Mouse (Mus musculus) stomach, embryonic 14.5 days (tissue): Measurements from ENCODE around the gene Lcn3. TPM values are rescaled to one million over a fixed set of nuclear protein-coding genes. Genes with fewer than 3 reads are reported as not detected.
"Not testable (repeated sequence)": the region's sequence is repeated elsewhere in the genome, so short reads cannot be mapped to it uniquely, and the experiment has no call there.

Experiments used
- ATAC-seq: fragments of 200-750 bp; cut with Nextera tagmentation; 2 replicates; pipeline ENCODE4 v1.8.0; 2017; ENCODE audit warnings: low read depth, moderate TSS enrichment; ENCODE audit not compliant: insufficient number of reproducible peaks, insufficient read depth, low FRiP score
- H3K27ac ChIP-seq: fragments of 300-500 bp; sonication (generic); 2 replicates; pipeline ENCODE4 v1.5.1; 2014; ENCODE audit warnings: mild to moderate bottlenecking, low read length, moderate library complexity, mixed read lengths
- H3K27me3 ChIP-seq: fragments of 300-500 bp; sonication (generic); 2 replicates; pipeline ENCODE4 v1.6.1; 2014; ENCODE audit warnings: low read length, control low read depth, mixed read lengths; ENCODE audit not compliant: control insufficient read depth, insufficient read depth
- H3K36me3 ChIP-seq: fragments of 300-500 bp; sonication (generic); 2 replicates; pipeline ENCODE4 v1.6.1; 2014; ENCODE audit warnings: mild to moderate bottlenecking, control low read depth, low read length, moderate library complexity, mixed read lengths; ENCODE audit not compliant: control insufficient read depth, insufficient read depth
- H3K4me1 ChIP-seq: fragments of 300-500 bp; sonication (generic); 2 replicates; pipeline ENCODE4 v1.6.1; 2014; ENCODE audit warnings: low read length, control low read depth, mixed read lengths; ENCODE audit not compliant: control insufficient read depth, insufficient read depth
- H3K4me2 ChIP-seq: fragments of 300-500 bp; sonication (generic); replicated peaks from 2 replicates; pipeline ENCODE4 v1.6.1; 2014; ENCODE audit warnings: low read depth, low read length, control low read depth
- H3K4me3 ChIP-seq: fragments of 300-500 bp; sonication (generic); 2 replicates; pipeline ENCODE4 v1.5.1; 2014; ENCODE audit warnings: low read depth, low read length, control low read depth
- H3K9ac ChIP-seq: fragments of 300-500 bp; sonication (generic); replicated peaks from 2 replicates; pipeline ENCODE4 v1.6.1; 2014; ENCODE audit warnings: low read depth, mild to moderate bottlenecking, control low read depth, low read length, moderate library complexity, mixed read lengths
- H3K9me3 ChIP-seq: fragments of 300-500 bp; sonication (generic); 2 replicates; pipeline ENCODE4 v1.6.1; 2016; ENCODE audit warnings: low read depth, low read length, control low read depth; ENCODE audit not compliant: control insufficient read depth
- WGBS: fragments of 180-500 bp; shearing (Covaris S2); extraction: QIAGEN DNeasy Blood & Tissue Kit; methylation state at CpG from one replicate; pipeline ENCODE4 v1.1.7; 2014; 5-methylcytosine and 5-hydroxymethylcytosine counted together
- polyA plus RNA-seq: library from polyadenylated mRNA; unstranded; fragments of >200 nt; fragmentation: Nextera tagmentation; extraction: Ambion mirVana; gene quantifications from 2 replicates; pipeline ENCODE4 v1.2.1, GENCODE M21; 2014

Gene Lcn3
- not detected in 2 replicates for polyA plus RNA-seq

GRCm38 (mm10) chr2:25765269-25765668, at the start of gene Lcn3:
TSS of gene Lcn3 (plus strand) at chr2:25765569.
- WGBS: 32% methylated on average over 2 of the region's 2 CpGs
- Histone ChIP-seq H3K4me1 (no peaks in the 10 kb centered on the region), H3K27me3 (no peaks in the 10 kb centered on the region), H3K36me3 (no peaks in the 10 kb centered on the region), H3K4me3 (no peak within 1 kb of the TSS), H3K4me2 (no peak within 1 kb of the TSS), H3K9me3 (no peaks in the 10 kb centered on the region), H3K27ac (no peak within 1 kb of the TSS), H3K9ac (no peak within 1 kb of the TSS)
- ATAC-seq: no peak

- Histone ChIP-seq H3K9me3 (peaks cover 4% of the 10 kb centered on the region; the same call in 1 of the 2 replicates), H3K4me3 (no peak overlapping the region), H3K36me3 (no peaks in the 10 kb centered on the region), H3K4me2 (no peak overlapping the region), H3K27ac (no peak overlapping the region), H3K27me3 (no peaks in the 10 kb centered on the region), H3K4me1 (no peaks in the 10 kb centered on the region), H3K9ac (no peak overlapping the region)
- ATAC-seq: no peak
These were observed 48.1 kb upstream of the Lcn3 start for GRCm38 (mm10) chr2:25717222-25717621.

GRCm38 (mm10) chr2:25733199-25733930, 32.0 kb upstream of the Lcn3 start:
- WGBS: 66% methylated on average over 2 of the region's 2 CpGs
- no peak for ATAC-seq
- Histone ChIP-seq H3K36me3 (no peaks in the 10 kb centered on the region), H3K4me1 (no peaks in the 10 kb centered on the region), H3K27ac (no peak overlapping the region), H3K9me3 (no peaks in the 10 kb centered on the region), H3K4me2 (no peak overlapping the region), H3K9ac (no peak overlapping the region), H3K27me3 (no peaks in the 10 kb centered on the region), H3K4me3 (no peak overlapping the region)

GRCm38 (mm10) chr2:25736709-25737108, 28.7 kb upstream of the Lcn3 start, which contains the start of gene Obp2b:
TSS of gene Obp2b (plus strand) at chr2:25737009.
- H3K4me1 ChIP-seq, H3K4me3 ChIP-seq, H3K4me2 ChIP-seq, H3K9me3 ChIP-seq, H3K9ac ChIP-seq, ATAC-seq, H3K27me3 ChIP-seq, H3K27ac ChIP-seq, H3K36me3 ChIP-seq: not testable (repeated sequence)
- 79% methylated on average over 3 of the region's 3 CpGs for WGBS

- H3K9me3 ChIP-seq: no peaks in the 10 kb centered on the region
- no peak overlapping the region for H3K9ac ChIP-seq
- H3K4me2 ChIP-seq: no peak overlapping the region
- H3K4me1 ChIP-seq: no peaks in the 10 kb centered on the region
- H3K27me3 ChIP-seq: no peaks in the 10 kb centered on the region
- no peak overlapping the region for H3K4me3 ChIP-seq
- 62% methylated on average over 1 of the region's 1 CpGs for WGBS
- no peaks in the 10 kb centered on the region for H3K36me3 ChIP-seq
- H3K27ac ChIP-seq: no peak overlapping the region
- no peak for ATAC-seq
These were observed 23.7 kb upstream of the Lcn3 start for GRCm38 (mm10) chr2:25741671-25742070.

GRCm38 (mm10) chr2:25754201-25754600, 11.2 kb upstream of the Lcn3 start:
- WGBS: 92% methylated on average over 1 of the region's 1 CpGs
- no peak for ATAC-seq
- no peak overlapping the region for H3K27ac ChIP-seq

GRCm38 (mm10) chr2:25758064-25758625, 7.2 kb upstream of the Lcn3 start:
- no peak for ATAC-seq
- Histone ChIP-seq H3K27me3 (no peaks in the 10 kb centered on the region), H3K9ac (no peak overlapping the region), H3K4me2 (no peak overlapping the region), H3K36me3 (no peaks in the 10 kb centered on the region), H3K9me3 (no peaks in the 10 kb centered on the region), H3K4me1 (no peaks in the 10 kb centered on the region), H3K4me3 (no peak overlapping the region), H3K27ac (no peak overlapping the region)
- WGBS: 67% methylated on average over 4 of the region's 4 CpGs

More at GRCm38 (mm10) chr2:25754201-25754600, 11.2 kb upstream of the Lcn3 start:
- Histone ChIP-seq H3K9me3 (no peaks in the 10 kb centered on the region), H3K4me3 (no peak overlapping the region), H3K36me3 (no peaks in the 10 kb centered on the region), H3K27me3 (no peaks in the 10 kb centered on the region), H3K9ac (no peak overlapping the region), H3K4me2 (no peak overlapping the region), H3K4me1 (no peaks in the 10 kb centered on the region)

- H3K4me3 ChIP-seq: no peak overlapping the region
- no peaks in the 10 kb centered on the region for H3K36me3 ChIP-seq
- no peaks in the 10 kb centered on the region for H3K27me3 ChIP-seq
- no peaks in the 10 kb centered on the region for H3K4me1 ChIP-seq
- no peak for ATAC-seq
- H3K9me3 ChIP-seq: no peaks in the 10 kb centered on the region
- no peak overlapping the region for H3K9ac ChIP-seq
- H3K27ac ChIP-seq: no peak overlapping the region
- 80% methylated on average over 4 of the region's 4 CpGs for WGBS
- no peak overlapping the region for H3K4me2 ChIP-seq
These were observed 2.4 kb downstream of the Lcn3 start for GRCm38 (mm10) chr2:25767764-25768163.
